Mouse (Mus musculus): ENCODE results near the gene Gm16181.

Gm16181 gene

DNA sequence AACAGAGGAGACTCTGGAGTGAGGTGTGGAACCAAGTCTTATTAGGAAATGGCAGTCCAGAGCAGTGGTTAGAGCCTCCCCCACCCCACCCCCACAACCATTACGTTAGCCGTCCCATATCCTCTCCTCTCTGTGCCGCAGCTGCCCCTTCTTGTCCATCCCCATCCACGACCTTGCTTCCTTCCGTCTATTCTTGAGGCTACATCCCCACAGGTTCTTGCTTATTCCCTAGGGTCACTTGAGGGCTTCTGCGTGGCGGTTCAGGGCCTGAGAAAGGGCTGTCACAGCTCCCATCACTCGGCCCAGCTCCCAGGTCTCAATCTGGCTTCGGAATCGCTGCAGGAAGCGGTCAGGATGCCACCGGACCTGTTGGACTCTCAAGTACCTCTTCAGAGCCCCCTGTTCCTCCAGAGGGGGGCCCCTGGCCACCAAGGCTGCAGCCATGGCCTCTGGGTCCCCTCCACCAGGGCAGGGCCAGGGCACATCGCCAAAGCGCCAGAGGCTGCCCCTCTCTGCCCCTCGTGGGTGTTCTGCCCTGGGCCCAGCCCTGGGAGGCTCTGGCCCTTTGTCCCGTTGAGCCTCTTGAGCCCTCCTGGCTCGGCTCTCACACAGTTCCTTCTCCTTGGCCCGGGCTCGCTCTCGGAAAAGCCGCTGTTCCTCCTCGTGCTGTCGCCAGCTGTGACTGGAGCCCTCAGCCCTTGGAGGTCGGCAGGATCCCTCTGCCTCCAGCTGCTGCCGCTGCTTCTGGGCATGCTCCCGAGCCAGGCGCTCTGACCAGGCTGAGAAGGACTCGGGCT, at the start of gene Gm16181:
TSS of gene Gm16181 (plus strand) at position 679 of the 797 bp plus-strand sequence.
- peak in 1 of 2 experiments; percentile 47 for DNase-seq

DNA sequence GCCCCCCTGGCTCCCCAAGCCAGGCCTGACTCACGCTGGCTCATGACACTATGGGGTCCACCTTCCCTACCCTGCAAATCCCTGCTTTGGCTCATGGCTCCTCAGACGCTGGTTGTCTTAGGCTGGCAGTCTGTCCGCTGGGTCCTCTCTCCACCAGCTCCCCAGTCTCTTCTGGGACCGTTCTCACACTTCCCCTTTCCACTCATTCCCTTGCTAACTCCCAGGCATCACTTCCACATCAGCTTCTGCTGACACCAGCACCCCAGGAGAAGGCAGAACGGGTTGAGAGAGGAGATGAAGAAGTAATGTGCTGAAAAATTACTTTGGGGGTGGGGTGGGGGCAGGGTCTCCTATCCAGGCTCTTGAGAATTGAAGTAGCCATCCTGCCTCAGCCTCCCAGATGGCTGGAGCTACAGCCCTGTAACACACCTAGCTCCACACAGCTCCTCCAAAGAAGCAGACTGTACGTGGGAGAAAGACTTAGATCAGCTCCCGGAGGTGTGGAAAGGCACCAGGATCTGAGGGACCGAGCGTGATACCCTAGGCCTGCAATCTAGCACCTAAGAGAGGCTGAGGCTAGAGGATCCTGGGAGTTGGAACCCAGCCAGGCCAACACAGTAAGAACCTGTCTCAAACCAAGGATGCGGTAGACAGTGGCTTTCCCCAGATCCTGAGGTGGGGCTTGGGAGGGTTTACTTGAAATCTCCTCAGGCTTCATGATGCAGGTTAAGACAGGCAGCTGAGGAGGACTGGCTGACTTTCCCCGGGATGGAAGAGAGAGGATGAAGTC, 48.0 kb upstream of the Gm16181 start:
- peak; percentile 32 to 37 for DNase-seq

- peak; percentile 37 to 38 for DNase-seq
Observed at GRCm38 (mm10) chr17:35173329-35173728, 47.3 kb upstream of the Gm16181 start.

- DNase-seq: no peak
Observed at GRCm38 (mm10) chr17:35174201-35174977, 46.2 kb upstream of the Gm16181 start.

DNA sequence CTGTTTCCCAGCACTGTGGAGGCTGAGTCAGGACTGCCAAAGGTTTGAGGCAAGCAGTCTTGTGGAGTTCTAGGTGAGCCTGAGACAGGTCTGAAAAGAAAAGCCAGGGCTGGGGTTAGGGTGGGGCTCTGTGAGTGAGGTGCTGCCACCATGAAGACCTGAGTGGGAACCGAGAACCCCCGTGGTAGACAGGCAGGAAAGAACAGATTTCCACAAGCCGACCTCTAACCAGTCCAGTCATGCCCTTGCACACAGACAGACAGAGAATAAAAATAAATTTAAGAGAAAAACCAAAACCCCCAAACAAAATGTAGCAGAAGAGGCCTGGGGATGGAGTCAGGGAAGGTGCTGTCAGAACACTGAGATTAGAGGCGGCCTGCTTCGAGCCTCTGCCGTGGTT, 45.3 kb upstream of the Gm16181 start:
- no peak for DNase-seq

GRCm38 (mm10) chr17:35175968-35176367, 44.7 kb upstream of the Gm16181 start, which contains the start of gene Aif1:
Gene Aif1, minus strand, starts transcription at chr17:35176068.
- no peak for DNase-seq

DNA sequence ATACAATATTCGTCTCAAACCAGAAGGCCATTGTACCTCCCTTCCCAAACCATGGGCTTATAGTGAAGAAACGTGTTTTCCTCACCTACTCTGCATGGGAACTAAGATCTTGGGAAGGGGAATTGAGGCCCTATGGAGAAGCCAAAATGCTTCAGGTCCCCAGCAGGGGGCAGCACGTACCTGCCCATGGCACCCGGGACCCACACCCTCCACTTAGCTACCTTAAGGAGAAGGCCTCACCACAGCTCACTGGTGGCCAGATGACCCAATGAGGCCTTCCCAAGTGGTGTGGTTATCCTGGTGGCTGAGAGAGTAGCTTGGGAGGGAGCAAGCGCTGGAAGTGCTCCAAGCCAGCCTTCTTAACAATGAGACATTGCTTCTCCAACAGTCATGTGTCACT, 42.1 kb upstream of the Gm16181 start:
- peak; percentile 82 to 84 for DNase-seq

- no peak for DNase-seq
Observed at GRCm38 (mm10) chr17:35180093-35180492, 40.5 kb upstream of the Gm16181 start.

- DNase-seq: peak; percentile 90
Observed at GRCm38 (mm10) chr17:35185639-35186611, 34.7 kb upstream of the Gm16181 start.

DNA sequence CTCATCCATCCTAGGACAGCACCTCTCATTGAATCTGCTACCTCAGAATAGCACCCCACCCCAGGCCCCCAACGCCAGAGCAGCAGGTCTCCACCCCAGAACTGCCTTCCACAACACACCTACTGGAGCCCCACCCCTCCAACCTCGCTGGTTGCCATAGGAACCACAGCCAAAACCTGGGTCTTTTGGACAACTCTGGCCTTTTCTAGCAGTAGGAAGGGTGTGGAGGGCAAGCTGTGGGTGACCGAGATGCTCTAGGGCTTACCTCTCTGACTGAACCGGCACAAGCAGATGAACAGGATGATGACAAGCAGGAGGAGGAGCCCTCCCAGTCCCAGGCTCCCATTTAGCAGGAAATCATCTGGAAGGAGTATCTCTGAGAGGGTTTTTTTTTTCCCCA, 34.0 kb upstream of the Gm16181 start:
- DNase-seq: peak; percentile 75 to 81

DNA sequence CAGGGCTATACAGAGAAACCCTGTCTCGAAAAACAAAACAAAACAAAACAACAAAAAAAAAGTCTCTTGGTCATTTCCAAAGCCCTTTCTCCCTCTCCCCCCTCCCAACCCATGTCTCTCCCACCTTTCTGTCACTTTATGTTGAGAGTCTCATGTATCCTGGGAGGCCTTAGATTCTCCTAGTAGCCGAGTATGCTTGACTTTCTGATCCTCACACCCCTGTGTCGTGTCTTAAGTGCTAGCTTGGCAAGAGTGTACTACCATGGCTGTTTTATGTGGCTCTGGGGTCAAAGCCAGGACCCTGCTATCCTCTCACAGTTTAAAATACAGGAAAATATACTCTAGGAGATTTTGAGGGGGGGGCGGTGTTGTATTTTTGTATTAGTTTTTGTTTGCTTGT, 33.3 kb upstream of the Gm16181 start:
- DNase-seq: no peak

DNA sequence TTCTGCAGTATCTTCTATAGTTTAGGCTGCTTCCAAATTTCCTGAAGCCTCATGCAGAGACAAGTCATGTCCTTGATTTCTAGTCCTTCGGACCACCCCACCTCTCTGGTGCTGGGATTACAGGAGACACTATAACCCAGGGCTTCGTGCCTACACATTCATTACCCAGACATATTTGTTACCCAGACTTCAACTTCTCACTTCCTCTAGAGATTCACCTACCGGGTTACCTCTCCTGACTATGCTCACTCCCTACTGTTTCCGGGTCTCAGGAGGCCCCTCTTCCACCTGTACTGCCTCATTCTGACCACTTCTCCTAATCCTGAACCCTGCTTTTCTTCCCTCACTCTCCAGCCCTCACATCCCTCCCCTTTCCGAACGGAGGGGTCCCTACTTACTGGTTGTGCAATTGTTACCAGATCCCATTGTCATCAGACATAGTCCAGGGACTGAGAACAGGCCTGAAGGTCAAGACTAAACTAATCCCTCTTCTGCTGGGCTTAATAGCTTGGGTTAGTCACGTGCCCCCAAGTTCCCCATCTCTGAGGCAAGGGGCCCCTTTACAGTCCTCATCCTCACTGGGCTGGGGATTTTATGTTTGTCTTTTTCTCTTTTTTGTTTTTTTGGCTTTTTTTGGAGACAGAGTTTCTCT, 32.5 kb upstream of the Gm16181 start, which contains the start of gene Lst1:
TSS of gene Lst1 (minus strand) at position 481 of the 652 bp plus-strand sequence.
- DNase-seq: no peak

DNA sequence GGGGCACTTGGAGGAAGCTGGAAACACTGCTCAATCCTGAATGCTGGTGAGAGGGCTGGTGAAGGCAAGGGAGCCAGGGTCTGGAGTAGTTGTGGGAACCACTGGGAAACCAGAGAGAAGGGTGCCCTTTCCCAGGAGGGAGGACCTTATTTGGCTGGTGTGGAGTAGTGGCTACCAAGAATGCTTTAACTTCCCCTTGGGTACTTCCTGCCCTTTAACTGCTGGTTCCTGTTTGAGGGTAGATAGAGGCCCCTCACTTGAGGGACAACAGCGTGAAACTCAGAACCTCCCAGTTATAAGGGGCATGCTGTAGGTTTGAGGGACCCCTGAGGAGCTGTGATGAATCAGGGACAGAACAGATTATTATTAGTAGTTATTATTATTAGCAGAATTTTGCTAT, 31.4 kb upstream of the Gm16181 start:
- no peak for DNase-seq

DNA sequence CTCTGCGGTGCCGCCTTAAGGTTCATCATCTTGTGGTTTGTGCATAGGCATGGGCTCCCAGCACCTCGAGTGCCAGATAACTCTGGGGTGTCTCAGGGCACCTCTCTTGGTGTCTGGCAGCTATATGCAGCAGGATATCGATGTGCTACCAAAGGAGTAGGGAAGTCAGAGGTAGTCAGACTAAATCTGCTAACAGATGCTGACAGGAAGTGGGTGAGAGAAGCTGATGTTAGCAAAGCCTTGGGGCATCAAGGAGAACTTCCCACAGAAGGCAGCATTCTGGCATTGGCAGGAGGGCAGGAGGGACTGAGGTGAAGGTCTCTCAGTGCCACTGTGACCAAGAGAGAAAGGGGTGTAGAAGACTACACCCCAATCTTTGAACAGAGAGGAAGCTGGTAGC, 30.5 kb upstream of the Gm16181 start:
- DNase-seq: peak; percentile 58 to 60

DNA sequence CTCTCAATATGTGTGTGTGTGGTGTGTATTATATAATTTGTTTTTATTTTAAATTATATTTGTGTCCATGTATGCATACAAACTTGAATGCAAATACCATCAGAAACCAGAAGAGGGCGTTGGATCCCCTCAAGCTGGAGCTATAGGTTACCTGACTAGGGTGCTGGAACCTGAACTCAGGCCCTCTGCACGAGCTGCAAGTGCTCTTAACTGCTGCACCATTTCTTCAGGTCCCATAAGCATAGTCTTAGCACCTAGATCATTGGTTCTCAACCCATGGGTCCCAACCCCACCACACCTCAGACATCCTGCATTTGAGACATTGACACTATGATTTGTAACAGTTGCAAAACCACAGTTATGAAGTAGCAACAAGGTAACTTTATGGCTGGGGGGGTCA, 28.9 kb upstream of the Gm16181 start:
- no peak for DNase-seq

- no peak for DNase-seq
Observed at GRCm38 (mm10) chr17:35192924-35193323, 27.7 kb upstream of the Gm16181 start.

- peak; percentile 89 to 95 for DNase-seq
Observed at GRCm38 (mm10) chr17:35193881-35194843, 26.5 kb upstream of the Gm16181 start, which contains the start of gene Ltb. Gene Ltb, plus strand, starts transcription at chr17:35194439.

- DNase-seq: peak; percentile 54 to 58
Observed at GRCm38 (mm10) chr17:35194844-35195630, 25.6 kb upstream of the Gm16181 start.
